Mouse (Mus musculus): ENCODE data around the gene Gpm6a.

- TF ChIP-seq CTCF (IDR thresholded peaks at IDR 0.05; ENCODE audit: borderline replicate concordance, control insufficient read depth, extremely low read depth, insufficient read depth, low read length, poor library complexity) (no peak), POLR2A (IDR thresholded peaks at IDR 0.05; ENCODE audit: control insufficient read depth, extremely low read depth, insufficient read depth, low read length, poor library complexity) (no peak)
Observed at GRCm38 (mm10) chr8:54955935-54956573, 1.4 kb downstream of the Gpm6a start.

Data from thymus, adult 2 months (tissue).